Comparison of ENCODE assay signal across 8 mouse cellular contexts in genomic region chr13:54788740-54789560, GRCm38 (mm10). TPM values are rescaled to one million over a fixed set of nuclear protein-coding genes. Genes with fewer than 3 reads are reported as not detected.
A peak's percentile ranks its signal among the peaks of the same experiment; 100 is the strongest.
DNase-seq lines count a peak whose midpoint lies in the region; ATAC-seq lines count a peak whose summit lies in the region.

Gene Tspan17, plus strand, starts transcription at chr13:54789377.

- DNase-seq in R1 (ENCODE audit: low read depth, low spot score): peak; percentile 98
- DNase-seq in cerebellum, postnatal 25 days: peak; percentile 98 to 99
- DNase-seq in frontal cortex, postnatal 25 days (ENCODE audit: low spot score in 2 of 2): peak; percentile 78 to 86
- peak; percentile 86 for DNase-seq in hindbrain, embryonic 14.5 days (ENCODE audit: low spot score)
- peak; percentile 93 for DNase-seq in layer of hippocampus, postnatal 36 days
- peak; percentile 99 for DNase-seq in lung, postnatal 36 days
- DNase-seq in retina, postnatal 1 day: peak; percentile 97
- DNase-seq in urinary bladder, adult 18-20 months (ENCODE audit: low spot score in 2 of 2): peak; percentile 96

- no peaks in the 10 kb centered on the region for H3K9me3 ChIP-seq in hindbrain, embryonic 14.5 days (ENCODE audit: control insufficient read depth, low read length)

- H3K4me3 ChIP-seq in hindbrain, embryonic 14.5 days (replicated peaks; ENCODE audit: low read length): peak within 1 kb of the TSS; percentile 42

- no peaks in the 10 kb centered on the region for H3K36me3 ChIP-seq in hindbrain, embryonic 14.5 days (replicated peaks; ENCODE audit: control insufficient read depth, insufficient read depth)

- H3K9ac ChIP-seq in hindbrain, embryonic 14.5 days: peak within 1 kb of the TSS; percentile 55

- peak within 1 kb of the TSS; percentile 79 for H3K4me2 ChIP-seq in hindbrain, embryonic 14.5 days (replicated peaks)

- WGBS in hindbrain, embryonic 14.5 days: 2% methylated on average over 47 of the region's 49 CpGs

- H3K4me1 ChIP-seq in hindbrain, embryonic 14.5 days (replicated peaks; ENCODE audit: control insufficient read depth, insufficient read depth, low read length): peaks cover 12% of the 10 kb centered on the region; the same call in 1 of the 2 replicates

- H3K27me3 ChIP-seq in hindbrain, embryonic 14.5 days (ENCODE audit: control insufficient read depth, insufficient read depth, low read length): peaks cover 24% of the 10 kb centered on the region

- no peak within 1 kb of the TSS; the same call in 1 of the 2 replicates for H3K27ac ChIP-seq in hindbrain, embryonic 14.5 days

- peak; percentile 84 for ATAC-seq in hindbrain, embryonic 14.5 days (ENCODE audit: low FRiP score)

RNA-seq across cellular contexts. Expression of gene Tspan17, which starts in this region (rescaled TPM):
- polyA plus RNA-seq in hindbrain, embryonic 14.5 days (2014; fragmentation: Nextera tagmentation; extraction: Ambion mirVana): 72.8 and 74.1 TPM in 2 replicates
- total RNA-seq in layer of hippocampus, postnatal 36 days (2021): 100 to 1,000 TPM in 1 of 2 experiments, 10 to 100 TPM in 1; 83.4 to 109 TPM
